Mouse (Mus musculus) forebrain, postnatal 0 days (tissue): ENCODE measurements at regions not wholly inside any gene's neighbourhood (a gene's known extent, or its start where the extent isn't known, plus 50 kb on each side); places are given as distances from the start of the nearest gene placed in this dataset.
"Not testable (repeated sequence)": the region's sequence is repeated elsewhere in the genome, so short reads cannot be mapped to it uniquely, and the experiment has no call there.

Source experiments
- ATAC-seq: fragments of 200-750 bp; cut with Nextera tagmentation; 2 replicates; pipeline ENCODE4 v1.8.0; 2017; ENCODE audit warnings: mild to moderate bottlenecking, moderate library complexity
- DNase-seq: peaks from one replicate; pipeline ENCODE4 v3.0.0-alpha.2; 2015
- H3K27ac ChIP-seq: fragments of 300-500 bp; sonication (generic); 2 replicates; pipeline ENCODE4 v1.5.1; 2014; ENCODE audit warnings: low read depth, mild to moderate bottlenecking, antibody characterized with exemption, low read length, moderate library complexity, mixed read lengths
- H3K27me3 ChIP-seq: fragments of 300-500 bp; sonication (generic); 2 replicates; pipeline ENCODE4 v1.6.1; 2014; ENCODE audit warnings: mild to moderate bottlenecking, low read length, mixed read lengths; ENCODE audit not compliant: insufficient read depth
- H3K36me3 ChIP-seq: fragments of 300-500 bp; sonication (generic); 2 replicates; pipeline ENCODE4 v1.6.1; 2014; ENCODE audit warnings: mild to moderate bottlenecking, moderate library complexity; ENCODE audit not compliant: insufficient read depth
- H3K4me1 ChIP-seq: fragments of 300-500 bp; sonication (generic); 2 replicates; pipeline ENCODE4 v1.6.1; 2014; ENCODE audit warnings: antibody characterized with exemption; ENCODE audit not compliant: insufficient read depth
- H3K4me2 ChIP-seq: fragments of 300-500 bp; sonication (generic); 2 replicates; pipeline ENCODE4 v1.6.1; 2014; ENCODE audit warnings: low read depth, mild to moderate bottlenecking, moderate library complexity
- H3K4me3 ChIP-seq: fragments of 300-500 bp; sonication (generic); 2 replicates; pipeline ENCODE4 v1.5.1; 2014; ENCODE audit warnings: low read depth, low read length, mixed read lengths
- H3K9ac ChIP-seq: fragments of 300-500 bp; sonication (generic); 2 replicates; pipeline ENCODE4 v1.6.1; 2014; ENCODE audit warnings: mild to moderate bottlenecking
- H3K9me3 ChIP-seq: fragments of 300-500 bp; sonication (generic); 2 replicates; pipeline ENCODE4 v1.6.1; 2016; ENCODE audit warnings: low read length
- CTCF ChIP-seq: sonication (generic); IDR thresholded peaks from 2 replicates; pipeline ENCODE4 v1.5.1; 2016; ENCODE audit warnings: antibody characterized with exemption, control low read depth, low read depth
- WGBS: fragments of 180-500 bp; shearing (Covaris S2); extraction: QIAGEN DNeasy Blood & Tissue Kit; methylation state at CpG from one replicate; pipeline ENCODE4 v1.1.7; 2014; 5-methylcytosine and 5-hydroxymethylcytosine counted together

- DNase-seq (no peak), ATAC-seq (no peak)
- 94% methylated on average over 1 of the region's 1 CpGs for WGBS
Observed at GRCm38 (mm10) chr3:17613486-17613885, 334.7 kb upstream of the Cypt12 start.

GRCm38 (mm10) chr3:17616439-17617070 lies 331.7 kb upstream of the Cypt12 start:
- no peak overlapping the region for H3K4me3 ChIP-seq
- no peaks in the 10 kb centered on the region for H3K27me3 ChIP-seq
- ATAC-seq = peak; percentile 72
- H3K27ac ChIP-seq = no peak overlapping the region
- peaks cover 4% of the 10 kb centered on the region; the same call in 1 of the 2 replicates for H3K4me1 ChIP-seq
- no peak overlapping the region for H3K9ac ChIP-seq
- no peaks in the 10 kb centered on the region for H3K36me3 ChIP-seq
- 18% methylated on average over 2 of the region's 2 CpGs for WGBS
- no peaks in the 10 kb centered on the region for H3K9me3 ChIP-seq
- TF ChIP-seq CTCF = no peak
- no peak overlapping the region for H3K4me2 ChIP-seq
- DNase-seq = peak; percentile 88

More at GRCm38 (mm10) chr3:17613486-17613885, 334.7 kb upstream of the Cypt12 start:
- Histone ChIP-seq H3K27ac (no peak overlapping the region), H3K4me1 (no peaks in the 10 kb centered on the region), H3K27me3 (no peaks in the 10 kb centered on the region), H3K4me2 (no peak overlapping the region), H3K36me3 (no peaks in the 10 kb centered on the region), H3K4me3 (no peak overlapping the region), H3K9ac (no peak overlapping the region), H3K9me3 (no peaks in the 10 kb centered on the region)
- peak; percentile 24 for TF ChIP-seq CTCF

GRCm38 (mm10) chr3:17619489-17619888 lies 328.7 kb upstream of the Cypt12 start:
- ATAC-seq (peak; percentile 50), DNase-seq (peak; percentile 58)
- Histone ChIP-seq H3K9me3 (no peaks in the 10 kb centered on the region), H3K4me2 (peak overlapping the region; percentile 11), H3K4me3 (no peak overlapping the region), H3K9ac (no peak overlapping the region), H3K27me3 (0 out of 2 replicates have a peak, but pooled peaks cover 4% of the 10 kb centered on the region), H3K27ac (peak overlapping the region; percentile 73), H3K36me3 (no peaks in the 10 kb centered on the region), H3K4me1 (peaks cover 4% of the 10 kb centered on the region; the same call in 1 of the 2 replicates)
- 21% methylated on average over 2 of the region's 2 CpGs for WGBS
- no peak for TF ChIP-seq CTCF

- H3K4me2 ChIP-seq = peak overlapping the region; percentile 11
- DNase-seq (peak; percentile 88), ATAC-seq (peak; percentile 95)
- H3K36me3 ChIP-seq = no peaks in the 10 kb centered on the region
- H3K4me3 ChIP-seq = no peak overlapping the region
- peak overlapping the region; percentile 73 for H3K27ac ChIP-seq
- H3K9ac ChIP-seq = no peak overlapping the region
- peaks cover 4% of the 10 kb centered on the region; the same call in 1 of the 2 replicates for H3K4me1 ChIP-seq
- no peak for TF ChIP-seq CTCF
- WGBS = 12% methylated on average over 2 of the region's 2 CpGs
- 0 out of 2 replicates have a peak, but pooled peaks cover 4% of the 10 kb centered on the region for H3K27me3 ChIP-seq
- no peaks in the 10 kb centered on the region for H3K9me3 ChIP-seq
Observed at GRCm38 (mm10) chr3:17619890-17620289, 328.3 kb upstream of the Cypt12 start.

GRCm38 (mm10) chr3:17620398-17620797 lies 327.8 kb upstream of the Cypt12 start:
- Histone ChIP-seq H3K36me3 (no peaks in the 10 kb centered on the region), H3K4me2 (no peak overlapping the region), H3K4me3 (no peak overlapping the region), H3K27me3 (0 out of 2 replicates have a peak, but pooled peaks cover 4% of the 10 kb centered on the region), H3K9ac (no peak overlapping the region), H3K4me1 (peaks cover 4% of the 10 kb centered on the region; the same call in 1 of the 2 replicates), H3K27ac (no peak overlapping the region), H3K9me3 (no peaks in the 10 kb centered on the region)
- 69% methylated on average over 2 of the region's 2 CpGs for WGBS
- ATAC-seq (0 out of 2 replicates have a peak, but pooled peaks have one; percentile 23), DNase-seq (peak; percentile 26)
- TF ChIP-seq CTCF = no peak

- WGBS = 67% methylated on average over 3 of the region's 3 CpGs
- Histone ChIP-seq H3K4me3 (no peak overlapping the region), H3K4me2 (no peak overlapping the region), H3K36me3 (no peaks in the 10 kb centered on the region), H3K27me3 (no peaks in the 10 kb centered on the region), H3K9me3 (no peaks in the 10 kb centered on the region), H3K4me1 (no peaks in the 10 kb centered on the region), H3K27ac (no peak overlapping the region), H3K9ac (no peak overlapping the region)
- DNase-seq = peak; percentile 26
- ATAC-seq = peak; percentile 78; the same call in 1 of the 2 replicates
- TF ChIP-seq CTCF = no peak
Observed at GRCm38 (mm10) chr3:17632484-17632883, 315.7 kb upstream of the Cypt12 start.

GRCm38 (mm10) chr3:17636276-17636675 lies 311.9 kb upstream of the Cypt12 start:
- DNase-seq = no peak
- TF ChIP-seq CTCF = no peak
- no peak for ATAC-seq
- no peaks in the 10 kb centered on the region for H3K27me3 ChIP-seq
- no peaks in the 10 kb centered on the region for H3K9me3 ChIP-seq
- H3K9ac ChIP-seq = no peak overlapping the region
- H3K27ac ChIP-seq = no peak overlapping the region
- H3K4me1 ChIP-seq = no peaks in the 10 kb centered on the region
- H3K4me2 ChIP-seq = no peak overlapping the region
- no peaks in the 10 kb centered on the region for H3K36me3 ChIP-seq
- no peak overlapping the region for H3K4me3 ChIP-seq

GRCm38 (mm10) chr3:17659988-17660387 lies 288.2 kb upstream of the Cypt12 start:
- not testable (repeated sequence) for DNase-seq, H3K9ac ChIP-seq, H3K27me3 ChIP-seq, H3K4me1 ChIP-seq, H3K9me3 ChIP-seq, H3K27ac ChIP-seq, H3K4me3 ChIP-seq, H3K4me2 ChIP-seq, ATAC-seq, H3K36me3 ChIP-seq
- WGBS = 72% methylated on average over 2 of the region's 2 CpGs
